Mouse (Mus musculus) retina, postnatal 1 day (tissue): ENCODE data around the gene Slc22a16.

ENCODE experiments used
- DNase-seq: peaks from one replicate; pipeline ENCODE4 v3.0.0-alpha.2; 2012

Slc22a16 gene

GRCm38 (mm10) chr10:40617973-40618372 lies 47.8 kb downstream of the Slc22a16 start:
- DNase-seq = no peak

- no peak for DNase-seq
Observed at GRCm38 (mm10) chr10:40619760-40620159, 49.6 kb downstream of the Slc22a16 start.

GRCm38 (mm10) chr10:40629140-40629539 lies 59.0 kb downstream of the Slc22a16 start:
- DNase-seq = peak; percentile 47

- DNase-seq = no peak
Observed at GRCm38 (mm10) chr10:40629656-40630311, 59.6 kb downstream of the Slc22a16 start, which contains the start of gene Ddo. Ddo (plus strand) TSS chr10:40630011.

- no peak for DNase-seq
Observed at GRCm38 (mm10) chr10:40630457-40630856, 60.3 kb downstream of the Slc22a16 start.

- no peak for DNase-seq
Observed at GRCm38 (mm10) chr10:40630961-40631360, 60.8 kb downstream of the Slc22a16 start.

GRCm38 (mm10) chr10:40632087-40632486 lies 62.0 kb downstream of the Slc22a16 start:
- DNase-seq = no peak

GRCm38 (mm10) chr10:40637331-40637730 lies 67.2 kb downstream of the Slc22a16 start:
- no peak for DNase-seq

- peak; percentile 32 for DNase-seq
Observed at GRCm38 (mm10) chr10:40638276-40638675, 68.1 kb downstream of the Slc22a16 start.

GRCm38 (mm10) chr10:40638823-40639819 lies 69.0 kb downstream of the Slc22a16 start:
- DNase-seq = peak; percentile 71

GRCm38 (mm10) chr10:40640406-40640805 lies 70.3 kb downstream of the Slc22a16 start:
- no peak for DNase-seq

- no peak for DNase-seq
Observed at GRCm38 (mm10) chr10:40641901-40642300, 71.8 kb downstream of the Slc22a16 start.

GRCm38 (mm10) chr10:40643126-40643525 lies 73.0 kb downstream of the Slc22a16 start:
- no peak for DNase-seq

GRCm38 (mm10) chr10:40644456-40644855 lies 74.3 kb downstream of the Slc22a16 start:
- no peak for DNase-seq

GRCm38 (mm10) chr10:40645346-40645745 lies 75.2 kb downstream of the Slc22a16 start:
- peak; percentile 85 for DNase-seq

- peak; percentile 29 for DNase-seq
Observed at GRCm38 (mm10) chr10:40648776-40649175, 78.6 kb downstream of the Slc22a16 start.

GRCm38 (mm10) chr10:40649634-40650033 lies 79.5 kb downstream of the Slc22a16 start:
- DNase-seq = peak; percentile 54

- no peak for DNase-seq
Observed at GRCm38 (mm10) chr10:40651676-40652075, 81.5 kb downstream of the Slc22a16 start.
